Mouse (Mus musculus) stomach, embryonic 15.5 days (tissue): ENCODE data around the gene Dusp9. TPM values are rescaled to one million over a fixed set of nuclear protein-coding genes. Genes with fewer than 3 reads are reported as not detected.

Source experiments
- ATAC-seq: fragments of 200-750 bp; cut with Nextera tagmentation; 2 replicates; pipeline ENCODE4 v1.8.0; 2017; ENCODE audit warnings: low read depth, moderate number of reproducible peaks, moderate TSS enrichment; ENCODE audit not compliant: insufficient read depth, low FRiP score
- H3K27ac ChIP-seq: fragments of 300-500 bp; sonication (generic); 2 replicates; pipeline ENCODE4 v1.5.1; 2015; ENCODE audit warnings: mild to moderate bottlenecking, inconsistent platforms
- H3K27me3 ChIP-seq: fragments of 300-500 bp; sonication (generic); replicated peaks from 2 replicates; pipeline ENCODE4 v1.6.1; 2015; ENCODE audit warnings: inconsistent platforms
- H3K36me3 ChIP-seq: fragments of 300-500 bp; sonication (generic); 2 replicates; pipeline ENCODE4 v1.6.1; 2015; ENCODE audit warnings: inconsistent platforms
- H3K4me1 ChIP-seq: fragments of 300-500 bp; sonication (generic); 2 replicates; pipeline ENCODE4 v1.6.1; 2015; ENCODE audit warnings: inconsistent platforms
- H3K4me2 ChIP-seq: fragments of 300-500 bp; sonication (generic); 2 replicates; pipeline ENCODE4 v1.6.1; 2015; ENCODE audit warnings: mild to moderate bottlenecking, inconsistent platforms
- H3K4me3 ChIP-seq: fragments of 300-500 bp; sonication (generic); replicated peaks from 2 replicates; pipeline ENCODE4 v1.5.1; 2015; ENCODE audit warnings: inconsistent platforms
- H3K9ac ChIP-seq: fragments of 300-500 bp; sonication (generic); 2 replicates; pipeline ENCODE4 v1.6.1; 2015; ENCODE audit warnings: inconsistent platforms
- H3K9me3 ChIP-seq: fragments of 300-500 bp; sonication (generic); 2 replicates; pipeline ENCODE4 v1.6.1; 2016; ENCODE audit warnings: inconsistent platforms
- WGBS: fragments of 180-500 bp; shearing (Covaris S2); methylation state at CpG from one replicate; pipeline ENCODE4 v1.1.7; 2015; 5-methylcytosine and 5-hydroxymethylcytosine counted together
- polyA plus RNA-seq: library from polyadenylated mRNA; unstranded; fragments of >200 nt; fragmentation: Nextera tagmentation; extraction: Ambion mirVana; gene quantifications from 2 replicates; pipeline ENCODE4 v1.2.1, GENCODE M21; 2015

The Dusp9 gene
- 15.0 and 16.9 TPM in 2 replicates for polyA plus RNA-seq

GRCm38 (mm10) chrX:73639255-73639675 is at the start of gene Dusp9:
Gene Dusp9, plus strand, starts transcription at chrX:73639419.
- Histone ChIP-seq H3K9me3 (no peaks in the 10 kb centered on the region), H3K4me3 (peak within 1 kb of the TSS; percentile 39), H3K27ac (no peak within 1 kb of the TSS), H3K27me3 (peaks cover 26% of the 10 kb centered on the region), H3K9ac (no peak within 1 kb of the TSS), H3K4me2 (peak within 1 kb of the TSS; percentile 78), H3K4me1 (peaks cover 8% of the 10 kb centered on the region; the same call in 1 of the 2 replicates), H3K36me3 (no peaks in the 10 kb centered on the region)
- 24% methylated on average over 24 of the region's 28 CpGs for WGBS
- ATAC-seq: peak; percentile 83

GRCm38 (mm10) chrX:73593212-73593611 is 46.0 kb upstream of the Dusp9 start:
- no peak overlapping the region for H3K4me3 ChIP-seq
- no peaks in the 10 kb centered on the region for H3K36me3 ChIP-seq
- 22% methylated on average over 6 of the region's 6 CpGs for WGBS
- ATAC-seq: peak; percentile 27; the same call in 1 of the 2 replicates
- H3K4me2 ChIP-seq: no peak overlapping the region
- H3K4me1 ChIP-seq: no peaks in the 10 kb centered on the region
- H3K27ac ChIP-seq: no peak overlapping the region
- no peaks in the 10 kb centered on the region for H3K9me3 ChIP-seq
- H3K27me3 ChIP-seq: 0 out of 2 replicates have a peak, but pooled peaks cover 3% of the 10 kb centered on the region
- no peak overlapping the region for H3K9ac ChIP-seq

GRCm38 (mm10) chrX:73594451-73595121 is 44.6 kb upstream of the Dusp9 start:
- no peaks in the 10 kb centered on the region for H3K36me3 ChIP-seq
- H3K27me3 ChIP-seq: 0 out of 2 replicates have a peak, but pooled peaks cover 3% of the 10 kb centered on the region
- ATAC-seq: no peak; the same call in 1 of the 2 replicates
- H3K9ac ChIP-seq: no peak overlapping the region
- no peak overlapping the region for H3K27ac ChIP-seq
- H3K4me3 ChIP-seq: no peak overlapping the region
- H3K9me3 ChIP-seq: no peaks in the 10 kb centered on the region
- no peak overlapping the region for H3K4me2 ChIP-seq
- 39% methylated on average over 12 of the region's 12 CpGs for WGBS
- no peaks in the 10 kb centered on the region for H3K4me1 ChIP-seq

- no peak overlapping the region for H3K27ac ChIP-seq
- 0 out of 2 replicates have a peak, but pooled peaks cover 3% of the 10 kb centered on the region for H3K27me3 ChIP-seq
- H3K36me3 ChIP-seq: no peaks in the 10 kb centered on the region
- H3K4me1 ChIP-seq: no peaks in the 10 kb centered on the region
- H3K9me3 ChIP-seq: no peaks in the 10 kb centered on the region
- H3K9ac ChIP-seq: no peak overlapping the region
- no peak overlapping the region for H3K4me2 ChIP-seq
- 65% methylated on average over 4 of the region's 4 CpGs for WGBS
- no peak for ATAC-seq
- H3K4me3 ChIP-seq: no peak overlapping the region
Observed at GRCm38 (mm10) chrX:73595297-73595938, 43.8 kb upstream of the Dusp9 start.

GRCm38 (mm10) chrX:73601456-73601855 is 37.8 kb upstream of the Dusp9 start:
- Histone ChIP-seq H3K27ac (no peak overlapping the region), H3K4me2 (no peak overlapping the region), H3K36me3 (no peaks in the 10 kb centered on the region), H3K4me1 (no peaks in the 10 kb centered on the region), H3K9ac (no peak overlapping the region), H3K27me3 (no peaks in the 10 kb centered on the region), H3K9me3 (no peaks in the 10 kb centered on the region), H3K4me3 (no peak overlapping the region)
- 77% methylated on average over 1 of the region's 1 CpGs for WGBS
- no peak for ATAC-seq

- Histone ChIP-seq H3K4me3 (no peak overlapping the region), H3K9me3 (no peaks in the 10 kb centered on the region), H3K4me1 (no peaks in the 10 kb centered on the region), H3K27me3 (no peaks in the 10 kb centered on the region), H3K4me2 (no peak overlapping the region), H3K36me3 (no peaks in the 10 kb centered on the region), H3K27ac (peak overlapping the region; percentile 40; the same call in 1 of the 2 replicates), H3K9ac (no peak overlapping the region)
- WGBS: 52% methylated on average over 4 of the region's 4 CpGs
- peak; percentile 58; the same call in 1 of the 2 replicates for ATAC-seq
Observed at GRCm38 (mm10) chrX:73613665-73614064, 25.6 kb upstream of the Dusp9 start.

GRCm38 (mm10) chrX:73615876-73616275 is 23.3 kb upstream of the Dusp9 start:
- Histone ChIP-seq H3K9me3 (no peaks in the 10 kb centered on the region), H3K4me2 (no peak overlapping the region), H3K36me3 (no peaks in the 10 kb centered on the region), H3K9ac (no peak overlapping the region), H3K27me3 (no peaks in the 10 kb centered on the region), H3K27ac (no peak overlapping the region), H3K4me1 (no peaks in the 10 kb centered on the region), H3K4me3 (no peak overlapping the region)
- 92% methylated on average over 1 of the region's 1 CpGs for WGBS
- no peak for ATAC-seq

GRCm38 (mm10) chrX:73619401-73619800 is 19.8 kb upstream of the Dusp9 start:
- no peak overlapping the region for H3K4me3 ChIP-seq
- no peaks in the 10 kb centered on the region for H3K9me3 ChIP-seq
- H3K4me2 ChIP-seq: no peak overlapping the region
- H3K4me1 ChIP-seq: no peaks in the 10 kb centered on the region
- H3K27ac ChIP-seq: no peak overlapping the region
- H3K9ac ChIP-seq: no peak overlapping the region
- no peaks in the 10 kb centered on the region for H3K36me3 ChIP-seq
- H3K27me3 ChIP-seq: no peaks in the 10 kb centered on the region
- ATAC-seq: no peak

GRCm38 (mm10) chrX:73619890-73620289 is 19.3 kb upstream of the Dusp9 start:
- Histone ChIP-seq H3K4me2 (no peak overlapping the region), H3K4me3 (no peak overlapping the region), H3K27ac (no peak overlapping the region), H3K36me3 (no peaks in the 10 kb centered on the region), H3K9ac (no peak overlapping the region), H3K4me1 (no peaks in the 10 kb centered on the region), H3K27me3 (no peaks in the 10 kb centered on the region), H3K9me3 (no peaks in the 10 kb centered on the region)
- WGBS: 87% methylated on average over 2 of the region's 2 CpGs
- ATAC-seq: no peak

GRCm38 (mm10) chrX:73626981-73627380 is 12.2 kb upstream of the Dusp9 start:
- Histone ChIP-seq H3K36me3 (no peaks in the 10 kb centered on the region), H3K9me3 (no peaks in the 10 kb centered on the region), H3K27me3 (no peaks in the 10 kb centered on the region), H3K27ac (no peak overlapping the region), H3K4me3 (no peak overlapping the region), H3K4me2 (no peak overlapping the region), H3K4me1 (no peaks in the 10 kb centered on the region), H3K9ac (no peak overlapping the region)
- no peak for ATAC-seq

GRCm38 (mm10) chrX:73635425-73635824 is 3.8 kb upstream of the Dusp9 start:
- H3K4me3 ChIP-seq: 0 out of 2 replicates have a peak overlapping the region, but pooled peaks have one; percentile 5
- 24% methylated on average over 19 of the region's 19 CpGs for WGBS
- H3K9ac ChIP-seq: no peak overlapping the region
- H3K27ac ChIP-seq: no peak overlapping the region
- H3K4me1 ChIP-seq: peaks cover 8% of the 10 kb centered on the region; the same call in 1 of the 2 replicates
- peaks cover 26% of the 10 kb centered on the region for H3K27me3 ChIP-seq
- H3K36me3 ChIP-seq: no peaks in the 10 kb centered on the region
- H3K4me2 ChIP-seq: peak overlapping the region; percentile 44
- H3K9me3 ChIP-seq: no peaks in the 10 kb centered on the region
- ATAC-seq: no peak

- ATAC-seq: 0 out of 2 replicates have a peak, but pooled peaks have one; percentile 11
- 22% methylated on average over 19 of the region's 19 CpGs for WGBS
Observed at GRCm38 (mm10) chrX:73637415-73637814, 1.8 kb upstream of the Dusp9 start.

More at GRCm38 (mm10) chrX:73637415-73637814, 1.8 kb upstream of the Dusp9 start:
- H3K27ac ChIP-seq: no peak overlapping the region
- peak overlapping the region; percentile 32 for H3K4me3 ChIP-seq
- peaks cover 26% of the 10 kb centered on the region for H3K27me3 ChIP-seq
- H3K9me3 ChIP-seq: no peaks in the 10 kb centered on the region
- peaks cover 8% of the 10 kb centered on the region; the same call in 1 of the 2 replicates for H3K4me1 ChIP-seq
- H3K36me3 ChIP-seq: no peaks in the 10 kb centered on the region
- peak overlapping the region; percentile 64 for H3K4me2 ChIP-seq
- H3K9ac ChIP-seq: no peak overlapping the region
